Mouse (Mus musculus) ovary, postnatal 14 days (tissue): Measurements from ENCODE around the gene Jdp2.
"Not testable (repeated sequence)": the region's sequence is repeated elsewhere in the genome, so short reads cannot be mapped to it uniquely, and the experiment has no call there.

ENCODE experiments used
- DNase-seq: peaks from one replicate; pipeline ENCODE4 v3.0.0; 2022; ENCODE audit warnings: low spot score

Jdp2 gene

DNA sequence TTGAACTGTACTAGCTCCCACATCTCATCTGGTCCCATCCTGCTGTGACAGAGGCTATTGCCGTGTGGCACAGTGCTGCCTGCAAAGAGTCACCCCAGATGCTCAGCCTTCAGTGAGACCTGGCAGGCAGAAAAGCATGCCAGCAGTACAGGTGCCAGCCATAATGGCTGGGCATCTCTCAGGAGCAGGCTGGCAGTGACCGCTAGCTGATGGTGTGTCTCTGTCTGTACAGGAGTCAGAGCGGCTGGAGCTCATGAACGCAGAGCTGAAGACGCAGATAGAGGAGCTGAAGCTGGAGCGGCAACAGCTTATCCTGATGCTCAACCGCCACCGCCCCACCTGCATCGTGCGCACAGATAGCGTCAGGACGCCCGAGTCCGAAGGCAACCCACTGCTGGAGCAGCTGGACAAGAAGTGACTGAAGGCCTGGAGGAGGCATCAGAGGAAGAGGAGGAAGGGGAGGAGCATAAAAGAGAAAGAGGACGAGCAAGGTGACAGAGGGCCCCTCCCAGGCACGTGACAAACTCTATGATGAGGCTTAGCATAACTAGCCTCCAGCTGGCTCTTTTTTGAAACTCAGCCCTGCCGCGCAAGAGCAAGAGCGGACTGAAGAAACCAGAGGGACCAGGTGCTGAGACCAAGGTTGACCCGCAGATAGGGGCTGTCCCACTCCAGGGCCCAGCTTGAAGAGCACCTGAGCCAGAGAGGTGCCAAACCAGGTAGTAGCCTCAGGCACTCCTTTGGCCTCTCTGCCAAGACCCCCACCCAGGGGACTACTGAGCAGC is 39.9 kb downstream of the Jdp2 start:
- no peak for DNase-seq

DNA sequence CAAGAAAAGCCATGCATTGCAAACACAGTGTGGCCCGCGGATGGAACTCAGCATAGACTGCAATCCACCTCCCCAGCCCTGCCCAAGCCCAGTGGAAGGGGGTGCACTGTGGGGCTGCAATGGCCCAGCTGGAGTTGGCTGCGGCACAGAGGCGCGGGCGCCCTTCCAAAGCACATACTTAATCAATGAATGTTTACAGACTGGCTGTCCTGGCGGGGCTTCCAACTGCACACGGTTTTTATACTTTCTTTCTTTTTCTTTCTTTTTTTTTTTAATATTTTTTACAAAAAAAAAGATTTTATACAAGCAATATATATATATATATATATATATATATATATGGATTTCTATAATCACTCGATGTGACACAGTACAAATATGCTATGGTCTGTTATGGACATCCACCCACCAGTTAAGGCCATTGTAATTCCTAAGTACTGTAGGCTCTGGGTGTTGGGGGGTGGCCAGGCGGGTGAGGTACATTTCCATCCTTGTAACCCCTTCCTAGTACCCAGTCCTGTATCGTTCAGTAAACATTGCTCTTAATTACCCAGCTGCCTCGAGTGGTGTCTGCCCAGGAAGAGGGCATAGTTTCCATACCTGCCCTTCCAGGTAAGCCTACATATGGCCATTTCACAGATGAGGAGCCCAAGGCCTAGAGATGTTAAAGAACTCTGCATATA is 40.6 kb downstream of the Jdp2 start:
- peak; percentile 50 for DNase-seq

DNA sequence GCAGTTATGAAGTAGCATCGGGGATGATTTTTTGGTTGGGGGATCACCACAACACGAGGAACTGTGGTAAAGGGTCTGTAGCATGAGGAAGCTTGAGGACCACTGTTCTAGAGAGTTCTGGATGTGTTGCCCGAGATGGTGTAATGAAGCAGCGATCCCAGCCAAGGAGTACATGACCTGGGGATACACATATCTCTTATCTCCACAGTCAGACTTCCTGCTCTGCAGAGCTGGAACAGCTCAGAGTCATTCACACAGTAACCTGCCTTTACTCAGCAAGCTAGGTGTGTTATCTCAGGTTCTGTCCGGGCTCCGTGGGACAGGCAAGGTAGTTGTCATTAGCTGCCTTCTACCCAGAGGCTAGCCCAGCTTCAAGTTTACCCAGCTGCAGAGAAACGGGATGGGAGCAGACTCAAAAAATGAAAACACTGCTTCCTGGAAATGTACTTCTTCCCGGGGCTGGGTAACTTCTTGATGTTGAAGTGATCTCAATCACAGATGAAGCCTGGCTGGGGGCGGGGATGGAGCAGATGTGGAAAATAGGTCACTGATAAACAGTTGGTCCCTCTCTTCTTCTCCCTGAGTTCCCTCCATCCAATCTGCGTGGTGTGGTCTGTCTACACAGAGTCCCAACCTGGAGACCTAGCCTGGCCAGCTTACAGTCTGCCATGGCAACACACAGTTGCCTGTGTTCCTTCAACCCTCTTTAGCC is 42.2 kb downstream of the Jdp2 start:
- DNase-seq, result no peak

DNA sequence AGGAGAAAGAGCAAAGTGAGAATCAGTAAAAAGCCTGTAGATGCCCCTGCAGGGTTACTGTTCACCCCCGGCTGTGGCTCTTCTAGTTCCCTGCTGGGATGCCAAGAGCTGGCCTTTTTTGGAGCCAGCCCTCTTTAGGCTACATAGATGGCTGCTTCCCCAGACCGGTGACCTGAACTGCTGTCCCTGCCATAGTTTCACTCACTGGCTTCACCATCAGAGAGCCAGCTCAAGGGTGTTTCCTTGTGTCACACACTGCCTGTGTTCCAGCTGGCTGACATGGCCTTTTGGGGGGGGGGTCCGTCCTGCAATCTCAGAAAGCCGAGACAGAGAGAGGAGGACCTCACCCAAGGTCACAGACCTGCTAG is 42.7 kb downstream of the Jdp2 start:
- no peak for DNase-seq

DNA sequence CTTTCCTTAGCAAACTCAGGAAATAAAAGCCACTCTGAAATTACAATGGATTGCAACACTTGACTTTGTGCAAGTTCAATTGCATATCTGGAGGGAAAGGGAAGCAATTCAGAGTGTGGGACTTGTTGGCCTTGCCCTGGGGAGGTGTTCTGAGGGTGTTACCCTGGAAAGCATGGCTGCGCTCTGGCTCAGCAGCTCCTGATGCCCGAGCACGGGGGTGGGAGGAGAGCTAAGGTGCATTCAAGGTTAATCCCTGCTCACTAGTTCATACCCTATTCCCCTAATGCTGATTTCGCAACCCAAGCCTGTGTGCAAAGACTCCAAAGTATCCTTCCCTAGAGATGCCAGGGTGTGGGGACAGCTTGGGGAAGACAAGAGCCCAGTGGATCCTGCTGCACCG is 44.9 kb downstream of the Jdp2 start:
- DNase-seq, result no peak

DNA sequence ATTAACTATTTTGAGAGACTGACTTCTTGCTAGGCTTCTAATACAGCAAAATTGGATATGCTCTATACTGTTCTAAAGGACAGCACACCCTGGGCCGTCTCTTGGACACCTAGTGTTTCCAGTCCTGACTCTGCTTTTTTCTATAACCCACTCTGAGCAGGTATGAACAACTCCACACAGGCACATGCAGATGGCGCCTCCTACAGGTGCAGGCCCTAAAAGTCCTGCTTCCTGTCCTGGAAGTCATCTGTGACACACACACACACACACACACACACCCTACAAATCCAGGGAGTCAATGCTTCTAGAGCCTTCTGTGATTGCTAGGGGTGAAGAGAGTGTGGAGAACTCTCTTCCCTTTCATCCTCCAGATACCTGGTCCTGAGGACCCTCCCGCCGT is 46.8 kb downstream of the Jdp2 start:
- no peak for DNase-seq

DNA sequence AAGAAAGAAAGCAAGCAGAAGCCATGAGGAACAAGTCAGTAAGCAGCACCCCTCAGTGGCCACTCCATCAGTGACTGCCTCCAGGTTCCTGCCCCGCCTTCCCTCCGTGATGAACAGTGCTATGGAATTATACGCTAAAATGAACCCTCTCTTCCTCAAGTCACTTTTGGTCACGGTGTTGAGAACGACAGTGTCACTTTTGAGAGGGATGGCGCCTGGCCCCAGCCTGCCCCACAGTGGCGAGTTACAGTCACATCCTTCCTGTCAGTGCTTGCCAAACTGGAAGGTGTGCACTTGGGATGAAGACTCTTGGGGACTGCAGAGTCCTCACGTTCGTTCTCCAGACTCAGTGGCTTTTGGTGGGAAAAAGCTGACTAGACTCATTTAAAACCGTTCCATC is 48.5 kb downstream of the Jdp2 start:
- no peak for DNase-seq

DNA sequence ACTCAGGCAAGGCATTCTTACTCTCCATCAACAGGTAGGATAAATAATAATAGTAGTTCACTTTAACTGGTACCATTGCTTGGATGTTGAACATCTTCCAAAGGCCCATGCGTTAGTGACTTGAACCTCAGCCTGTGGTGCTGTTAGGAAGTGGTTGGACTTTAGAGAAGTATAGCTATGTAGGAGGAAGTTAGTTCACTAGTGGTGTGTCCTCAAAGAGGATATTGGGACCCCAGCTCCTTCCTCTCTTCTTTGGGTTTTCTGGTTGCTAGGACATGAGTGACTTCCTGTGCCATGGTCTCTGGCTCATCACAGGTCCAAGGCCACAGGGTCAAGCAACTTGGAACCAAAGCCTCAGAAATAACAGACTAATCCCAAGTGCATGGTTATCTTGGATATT is 49.1 kb downstream of the Jdp2 start:
- DNase-seq, result no peak

DNA sequence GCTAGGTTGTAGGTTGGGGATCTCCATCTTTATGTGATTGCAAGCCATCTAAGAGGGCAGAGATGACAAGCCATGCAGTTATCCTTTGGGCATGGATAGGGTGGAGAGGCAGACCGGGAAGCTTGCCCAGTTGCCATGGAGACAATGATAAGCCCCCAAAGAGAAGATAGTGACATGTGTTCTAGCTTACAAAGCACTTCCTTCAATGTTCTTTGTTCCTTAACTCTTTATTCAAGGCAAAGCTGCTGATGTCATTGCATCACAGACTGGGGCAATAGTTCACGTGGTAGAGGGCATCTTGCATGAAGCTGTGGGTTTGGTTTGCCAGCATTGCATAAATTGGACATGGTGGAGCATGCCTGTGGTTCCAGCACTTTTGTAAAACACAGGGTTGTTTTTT is 60.5 kb downstream of the Jdp2 start:
- DNase-seq, result no peak

DNA sequence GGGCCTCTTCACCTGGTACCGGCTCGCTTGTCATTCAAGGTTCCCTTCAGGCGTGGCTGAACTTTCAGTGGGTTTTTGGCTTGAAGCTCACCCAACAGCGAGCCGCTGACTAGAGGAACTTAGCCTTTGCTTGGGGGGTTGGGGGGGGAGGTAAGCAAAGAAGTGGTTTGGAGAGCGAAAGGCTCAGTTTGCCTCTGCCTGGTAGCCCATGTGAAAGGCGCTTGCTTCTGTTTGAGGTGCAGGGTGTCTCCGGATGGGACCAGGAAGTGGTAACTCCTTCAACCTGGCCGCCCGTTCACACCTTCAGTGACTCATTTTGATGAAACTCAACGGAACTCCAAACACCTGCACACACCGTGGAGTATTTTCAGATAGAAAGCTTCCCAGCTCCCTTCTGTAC is 62.0 kb downstream of the Jdp2 start:
- no peak for DNase-seq

DNA sequence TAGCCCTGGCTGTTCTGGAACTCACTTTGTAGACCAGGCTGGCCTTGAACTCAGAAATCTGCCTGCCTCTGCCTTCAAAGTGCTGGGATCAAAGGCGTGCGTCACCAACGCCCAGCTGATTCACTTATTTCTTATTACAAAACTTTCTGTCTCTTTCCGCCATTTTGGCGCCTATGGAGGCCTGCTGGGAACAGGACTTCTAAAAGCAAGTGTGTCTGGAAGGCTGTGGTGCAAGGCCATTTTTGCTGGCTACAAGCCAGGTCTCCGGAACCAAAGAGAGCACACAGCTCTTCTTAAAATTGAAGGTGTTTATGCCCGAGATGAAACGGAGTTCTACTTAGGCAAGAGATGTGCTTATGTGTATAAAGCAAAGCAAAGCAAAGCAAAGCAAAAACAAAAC is 63.4 kb downstream of the Jdp2 start:
- DNase-seq, result not testable (repeated sequence)

DNA sequence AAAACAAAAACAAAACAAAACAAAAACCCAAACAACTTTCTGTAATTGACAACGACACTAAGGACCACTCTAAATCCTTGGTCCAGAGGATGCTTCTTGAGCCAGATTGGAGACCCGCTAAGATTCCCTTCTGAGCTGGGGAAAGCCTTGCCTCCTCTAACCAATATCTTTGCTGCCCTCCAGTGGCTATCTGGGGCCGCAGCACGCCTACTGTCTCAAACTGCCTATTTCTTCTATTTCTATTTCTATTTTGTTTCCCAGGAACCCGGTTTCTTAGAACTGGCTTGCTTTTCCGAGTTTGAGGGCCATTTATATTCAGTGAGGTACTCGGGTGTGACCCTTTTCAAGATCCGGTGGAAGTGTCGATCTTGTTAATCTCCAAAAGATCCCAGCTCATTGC is 64.1 kb downstream of the Jdp2 start:
- peak; percentile 70 for DNase-seq

DNA sequence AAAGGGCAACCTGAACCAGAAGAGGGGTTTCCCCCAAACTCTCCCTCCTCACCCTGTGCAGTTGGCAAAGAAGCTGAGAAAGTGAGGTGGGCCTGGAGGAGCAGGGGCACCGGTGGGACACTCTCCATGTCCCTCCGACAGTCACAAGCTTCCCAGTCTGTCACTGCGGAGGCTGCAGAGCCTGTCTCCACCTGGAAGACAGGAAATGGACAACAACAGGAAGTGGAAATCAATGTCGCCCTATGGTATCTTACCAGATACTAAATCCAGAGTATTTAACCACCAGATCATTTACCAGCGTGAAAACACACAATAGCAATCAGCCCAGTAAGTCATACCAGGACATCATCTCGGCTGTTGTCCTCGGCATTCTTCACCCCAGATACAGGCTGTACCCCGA is 67.3 kb downstream of the Jdp2 start:
- DNase-seq, result no peak

DNA sequence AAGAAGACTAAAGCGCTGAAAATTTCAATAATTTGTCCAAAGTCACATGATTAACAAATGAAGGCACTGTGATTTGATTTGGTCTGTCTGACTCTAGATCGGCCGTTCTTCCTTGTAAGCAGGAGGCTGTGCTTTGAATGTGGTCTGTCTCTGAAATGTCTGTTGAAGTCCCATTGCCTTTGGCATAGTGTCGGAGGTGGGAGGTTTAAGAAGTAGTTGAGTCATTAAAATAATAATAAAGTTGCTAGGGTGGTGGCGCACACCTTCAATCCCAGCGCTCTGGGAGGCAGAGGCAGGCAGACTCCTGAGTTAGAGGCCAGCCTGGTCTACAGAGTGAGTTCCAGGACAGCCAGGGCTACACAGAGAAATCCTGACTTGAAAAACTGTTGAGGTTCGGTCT is 68.2 kb downstream of the Jdp2 start:
- no peak for DNase-seq

DNA sequence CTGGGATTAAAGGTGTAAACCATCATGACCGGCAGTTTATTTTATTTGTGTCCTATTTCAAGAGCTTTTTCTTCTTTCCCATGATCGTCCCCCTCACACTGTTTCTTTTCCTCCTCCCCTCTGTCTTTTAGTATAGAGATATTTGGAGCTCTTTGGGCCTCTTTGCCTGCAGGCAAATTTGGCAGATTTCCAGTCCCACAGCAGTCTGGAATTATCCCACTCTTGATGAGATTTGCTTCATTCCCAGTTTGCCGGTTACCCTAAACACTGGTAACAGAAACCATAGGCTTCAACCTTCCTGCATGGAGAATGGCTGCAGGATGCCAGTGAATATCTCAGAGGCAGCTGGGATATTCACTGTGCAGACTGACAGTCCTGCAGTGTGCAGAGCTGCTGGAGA is 69.9 kb downstream of the Jdp2 start:
- no peak for DNase-seq

DNA sequence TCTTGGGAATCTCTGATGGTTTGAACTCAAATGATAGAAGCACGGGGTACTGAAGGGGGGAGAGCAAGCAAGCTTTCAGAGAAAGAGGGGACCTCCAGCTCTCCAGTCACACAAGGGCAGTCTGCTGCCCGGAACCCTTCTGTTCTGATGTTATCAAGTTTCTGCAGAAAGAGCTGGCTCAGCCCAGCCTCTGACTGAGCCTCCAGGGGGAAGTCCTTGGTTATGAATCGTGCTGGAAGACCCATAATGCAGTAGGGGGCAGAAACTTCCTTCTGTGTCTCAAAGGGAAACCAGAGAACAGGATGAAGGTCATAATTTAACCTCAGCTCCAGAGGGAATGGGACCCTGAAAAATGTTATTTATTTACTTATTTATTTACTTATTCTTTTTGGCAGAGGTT is 71.3 kb downstream of the Jdp2 start:
- no peak for DNase-seq

DNA sequence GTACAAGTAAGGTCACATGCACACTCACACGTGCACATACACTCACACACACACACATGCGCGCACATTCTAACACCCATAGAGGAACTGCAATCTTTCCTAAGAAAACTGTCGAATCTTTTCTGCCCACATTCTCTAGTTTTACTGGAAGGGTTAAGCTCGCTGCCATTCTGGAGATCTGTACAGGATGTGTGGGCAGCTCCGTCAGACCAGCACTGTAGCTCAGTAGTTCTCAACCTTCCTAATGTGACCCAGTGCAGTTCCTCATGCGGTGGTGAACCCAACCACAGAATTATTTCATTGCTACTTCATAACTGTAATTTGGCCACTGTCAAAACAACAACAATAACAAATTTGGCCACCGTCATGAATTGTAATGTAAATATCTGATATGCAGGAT is 75.1 kb downstream of the Jdp2 start:
- no peak for DNase-seq

DNA sequence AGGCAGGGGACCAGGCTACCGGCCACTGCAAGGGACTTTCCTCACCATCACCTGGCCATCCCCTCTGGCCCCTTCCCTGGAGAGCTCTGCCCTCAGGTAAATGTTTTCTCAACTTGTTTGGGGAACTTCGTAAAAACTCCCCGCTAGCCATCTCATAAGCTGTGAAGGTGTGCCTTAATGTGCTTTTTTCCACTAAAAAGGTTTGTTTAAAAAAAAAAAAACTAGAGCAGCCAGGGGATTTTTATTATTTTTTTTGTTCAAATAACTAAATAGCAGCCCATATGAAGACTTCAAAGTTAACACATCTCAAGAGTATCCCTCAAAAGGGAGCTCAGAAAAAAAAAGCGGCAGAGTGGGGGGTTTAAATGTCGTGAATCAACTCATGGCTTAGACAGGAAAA is 80.3 kb downstream of the Jdp2 start:
- DNase-seq, result no peak

DNA sequence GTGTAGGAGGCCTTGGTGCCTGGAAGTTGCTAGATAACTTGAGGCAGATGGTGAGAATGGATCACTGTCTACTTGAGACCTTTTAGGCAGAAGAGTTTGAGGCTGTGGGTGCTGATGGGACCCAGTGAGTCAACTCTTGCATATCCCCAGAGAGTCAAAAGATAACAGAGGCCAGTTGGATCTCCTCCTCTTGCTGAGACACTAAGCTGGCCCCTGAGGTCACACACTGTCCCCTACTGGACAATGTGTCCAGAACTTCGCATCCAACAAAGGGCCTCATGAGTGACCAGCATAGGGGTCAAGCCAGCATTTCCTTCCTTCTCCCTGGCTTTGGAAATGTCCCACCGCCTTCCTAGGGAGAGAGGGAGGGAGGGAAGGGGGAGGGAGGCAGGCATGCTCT is 81.0 kb downstream of the Jdp2 start:
- DNase-seq, result no peak

DNA sequence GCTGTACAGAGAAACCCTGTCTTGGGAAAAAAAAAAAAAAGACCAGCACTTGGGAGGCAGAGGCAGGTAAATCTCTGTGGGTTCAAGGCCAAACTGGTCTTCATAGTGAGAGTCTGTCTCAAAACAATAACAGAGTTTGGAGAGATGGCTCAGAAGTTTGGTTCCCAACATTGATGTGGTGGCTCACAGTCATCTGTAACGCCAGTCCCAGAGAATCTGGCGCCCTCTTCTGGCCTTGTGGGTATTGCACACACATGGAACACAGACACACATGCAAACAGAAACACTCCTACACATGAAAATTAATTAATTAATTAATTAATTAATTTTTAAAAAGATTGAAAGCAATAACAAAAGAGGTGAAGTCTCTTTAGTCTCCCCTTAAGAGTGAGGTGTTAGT is 83.5 kb downstream of the Jdp2 start:
- DNase-seq, result no peak

DNA sequence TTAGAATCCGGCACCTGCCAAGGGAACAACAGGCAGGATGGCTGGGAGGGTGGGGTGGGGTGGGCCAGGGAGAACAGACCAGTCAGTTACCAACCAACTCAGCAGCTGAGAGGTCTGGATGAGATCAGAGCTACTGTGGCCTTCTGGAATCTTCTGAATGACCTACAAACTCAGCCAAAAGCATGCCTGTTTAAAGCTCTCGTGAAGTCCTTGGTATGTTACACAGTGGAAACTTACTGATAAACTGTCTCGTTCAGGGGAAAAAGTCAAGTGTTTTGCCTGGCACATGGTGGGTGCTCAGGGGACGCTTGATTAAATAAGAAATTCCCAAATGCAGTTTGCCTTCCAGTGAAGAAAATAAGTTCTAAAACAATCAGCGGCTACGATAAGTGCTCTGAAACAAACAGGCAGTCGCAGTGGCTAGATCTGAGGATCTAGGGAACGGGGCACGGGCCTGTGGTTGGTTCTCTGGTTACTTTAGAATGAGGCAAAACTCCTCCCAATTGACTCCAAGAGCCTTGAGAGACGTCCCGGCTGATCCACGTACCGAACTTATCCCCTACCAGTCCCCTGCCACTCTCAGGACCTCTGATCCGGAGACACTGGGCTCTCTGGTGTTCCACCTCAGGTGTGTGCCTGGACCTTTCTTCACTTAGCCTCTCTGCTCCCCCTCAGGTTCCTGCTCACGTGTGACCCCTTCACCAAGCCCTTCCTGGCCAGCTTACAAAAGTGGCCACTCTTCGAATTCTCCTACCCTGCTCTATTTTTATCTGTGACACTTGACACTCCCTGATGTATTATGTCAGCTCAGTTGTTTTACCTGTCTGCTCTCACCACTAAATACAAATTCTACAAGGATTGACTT is 85.8 kb downstream of the Jdp2 start:
- no peak for DNase-seq

DNA sequence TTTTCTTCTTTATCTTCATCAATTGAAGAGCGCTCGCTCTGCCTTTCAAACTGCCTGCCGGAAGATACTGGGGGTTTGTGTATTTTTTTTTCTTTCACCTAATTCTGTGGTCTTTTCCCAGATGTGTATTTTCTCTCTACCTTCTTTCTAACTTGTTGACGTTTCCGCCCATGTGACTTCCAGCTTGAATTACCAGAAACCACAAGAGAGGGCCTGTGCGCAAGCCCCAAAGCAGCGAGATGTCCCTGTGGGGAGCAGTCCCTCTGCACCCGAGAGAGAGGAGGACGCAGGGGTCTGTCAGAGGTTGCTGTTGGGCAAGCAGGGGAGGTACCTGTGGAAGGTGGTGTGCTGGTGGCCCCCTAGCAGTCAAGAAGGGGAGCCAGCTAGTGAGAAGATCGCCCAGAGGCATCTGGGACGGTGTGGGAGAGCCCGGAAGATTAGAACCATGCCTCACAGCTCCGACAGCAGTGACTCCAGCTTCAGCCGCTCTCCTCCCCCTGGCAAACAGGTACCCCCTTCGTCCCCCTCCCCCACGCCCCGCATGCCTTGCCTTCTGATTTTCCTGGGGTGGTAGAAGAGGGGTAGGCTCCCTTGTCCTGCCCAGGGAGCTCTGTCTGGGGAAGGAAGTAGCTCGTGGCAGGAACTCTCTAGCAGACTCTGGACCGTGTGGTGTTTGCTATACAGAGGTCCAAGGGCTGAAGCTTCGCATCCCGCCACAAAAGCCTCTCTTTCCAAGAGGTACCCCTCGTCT is 87.8 kb downstream of the Jdp2 start, which contains the start of gene Batf:
Batf (plus strand) TSS at position 204 of the 751 bp plus-strand sequence.
- DNase-seq, result no peak
